8 mouse cellular contexts compared by ENCODE assay signal in genomic region chr11:110427159-110427561, GRCm38 (mm10). TPM values are rescaled to one million over a fixed set of nuclear protein-coding genes. Genes with fewer than 3 reads are reported as not detected.
DNase-seq lines count a peak whose midpoint lies in the region; ATAC-seq and TF ChIP-seq lines count a peak whose summit lies in the region.

No protein-coding gene starts in this region.

- H3K9ac ChIP-seq in CH12.LX (ENCODE audit: insufficient read depth, low read depth), result no peak overlapping the region
- H3K9ac ChIP-seq in hindbrain, embryonic 13.5 days, result no peak overlapping the region

- TF ChIP-seq RAD21 in CH12.LX (IDR thresholded peaks at IDR 0.05; ENCODE audit: low read depth, low read length), result no peak

- no peak for TF ChIP-seq EP300 in CH12.LX (IDR thresholded peaks at IDR 0.05; ENCODE audit: low read length)

- no peak overlapping the region for H3K4me2 ChIP-seq in CH12.LX (ENCODE audit: insufficient read depth, low read depth, poor library complexity, severe bottlenecking)
- 0 out of 2 replicates have a peak overlapping the region, but pooled peaks have one; percentile 13 for H3K4me2 ChIP-seq in hindbrain, embryonic 13.5 days

- in situ Hi-C loops in CH12.LX (cut with MboI; ENCODE audit: low pct_ligation_motif_present, low pct_unique_long_range_greater_than_20kb, low sequenced_read_pairs), result no loop called here

- dilution Hi-C loops in CH12.LX (cut with MboI; ENCODE audit: extremely low pct_ligation_motif_present, extremely low pct_unique_long_range_greater_than_20kb, low sequenced_read_pairs), result no loop called here

- intact Hi-C loops in gastrocnemius, adult 2 months (cut with DNase I), result no loop called here

- peak overlapping the region; percentile 19 for H3K4me3 ChIP-seq in gastrocnemius, adult 2 months
- peak overlapping the region in 1 of 3 experiments; percentile 11 for H3K4me3 ChIP-seq in CH12.LX (replicated peaks in 1 of 3; ENCODE audit: low read depth in 2 of 3, low read length in 2 of 3, poor library complexity in 1 of 3)
- no peak overlapping the region for H3K4me3 ChIP-seq in hindbrain, embryonic 13.5 days
- H3K4me3 ChIP-seq in midbrain, embryonic 10.5 days, result no peak overlapping the region

- ATAC-seq in hindbrain, embryonic 13.5 days (ENCODE audit: low FRiP score), result no peak

- no peaks in the 10 kb centered on the region for H3K9me3 ChIP-seq in CH12.LX (replicated peaks; ENCODE audit: low read length)
- H3K9me3 ChIP-seq in hindbrain, embryonic 13.5 days, result no peaks in the 10 kb centered on the region
- H3K9me3 ChIP-seq in midbrain, embryonic 10.5 days (replicated peaks), result no peaks in the 10 kb centered on the region

- TF ChIP-seq CTCF in gastrocnemius, adult 2 months (IDR thresholded peaks at IDR 0.05), result no peak
- no peak for TF ChIP-seq CTCF in CH12.LX (conservative IDR thresholded peaks at IDR 0.05 in 1 of 2, IDR thresholded peaks at IDR 0.05 in 1 of 2; ENCODE audit: low read depth in 2 of 2, low read length in 2 of 2)

- H3K36me3 ChIP-seq in CH12.LX (replicated peaks in 1 of 2; ENCODE audit: control insufficient read depth in 1 of 2, insufficient read depth in 1 of 2, low read length in 1 of 2), result no peaks in the 10 kb centered on the region
- H3K36me3 ChIP-seq in hindbrain, embryonic 13.5 days, result no peaks in the 10 kb centered on the region
- H3K36me3 ChIP-seq in midbrain, embryonic 10.5 days, result no peaks in the 10 kb centered on the region

- H3K4me1 ChIP-seq in CH12.LX (ENCODE audit: control insufficient read depth in 1 of 2, insufficient read depth in 2 of 2), result peaks cover 32 to 66% of the 10 kb centered on the region in 2 experiments
- H3K4me1 ChIP-seq in hindbrain, embryonic 13.5 days (replicated peaks), result peaks cover 18% of the 10 kb centered on the region
- H3K4me1 ChIP-seq in midbrain, embryonic 10.5 days, result peaks cover 18% of the 10 kb centered on the region

- peak; percentile 28; the same call in 1 of the 2 replicates for TF ChIP-seq POLR2A in CH12.LX (IDR thresholded peaks at IDR 0.05; ENCODE audit: low read depth, low read length)

- H3K27me3 ChIP-seq in CH12.LX (replicated peaks), result no peaks in the 10 kb centered on the region
- H3K27me3 ChIP-seq in hindbrain, embryonic 13.5 days, result no peaks in the 10 kb centered on the region
- H3K27me3 ChIP-seq in midbrain, embryonic 10.5 days (ENCODE audit: low read depth, poor library complexity, severe bottlenecking), result no peaks in the 10 kb centered on the region

- no peaks in the 10 kb centered on the region for H3K79me2 ChIP-seq in CH12.LX (replicated peaks; ENCODE audit: control insufficient read depth, extremely low read depth, insufficient read depth, poor library complexity, severe bottlenecking)

- WGBS in hindbrain, embryonic 13.5 days, result 48% methylated on average over 11 of the region's 11 CpGs
- 85% methylated on average over 11 of the region's 11 CpGs for WGBS in midbrain, embryonic 10.5 days

- DNase-seq in gastrocnemius, adult 2 months, result no peak
- no peak for DNase-seq in gastrocnemius, adult 8-10 months (ENCODE audit: low spot score in 2 of 2)
- peak; percentile 65 for DNase-seq in CH12.LX (ENCODE audit: extremely low read depth)
- peak; percentile 13 for DNase-seq in lung, postnatal 10 days
- DNase-seq in midbrain, embryonic 10.5 days (ENCODE audit: low spot score), result no peak
- no peak for DNase-seq in left cerebral cortex, adult 11 months (ENCODE audit: low spot score)
- DNase-seq in right cerebral cortex, adult 2 months (ENCODE audit: low spot score in 2 of 2), result no peak

- H3K27ac ChIP-seq in gastrocnemius, adult 2 months, result peak overlapping the region; percentile 55; the same call in 1 of the 2 replicates
- H3K27ac ChIP-seq in CH12.LX (ENCODE audit: insufficient read depth, low read depth), result peak overlapping the region; percentile 44
- no peak overlapping the region for H3K27ac ChIP-seq in hindbrain, embryonic 13.5 days
- no peak overlapping the region for H3K27ac ChIP-seq in midbrain, embryonic 10.5 days (replicated peaks)

TF ChIP-seq in CH12.LX, 34 proteins besides CTCF, POLR2A, EP300 and RAD21:
- TF ChIP-seq MXI1 (IDR thresholded peaks at IDR 0.05; ENCODE audit: low read depth, low read length) (no peak), ETS1 (conservative IDR thresholded peaks at IDR 0.05; ENCODE audit: low read depth, low read length) (peak; percentile 53), HCFC1 (IDR thresholded peaks at IDR 0.05; ENCODE audit: low read depth, low read length) (no peak), NRF1 (IDR thresholded peaks at IDR 0.05; ENCODE audit: low read depth, low read length) (no peak), ELF1 (IDR thresholded peaks at IDR 0.05; ENCODE audit: low read depth, low read length) (peak; percentile 61; the same call in 1 of the 2 replicates), JUN (IDR thresholded peaks at IDR 0.05; ENCODE audit: insufficient read depth, low read depth, low read length) (peak; percentile 68), USF1 (IDR thresholded peaks at IDR 0.05; ENCODE audit: low read depth, low read length) (peak; percentile 5; the same call in 1 of the 2 replicates), SIN3A (IDR thresholded peaks at IDR 0.05; ENCODE audit: low read length) (no peak), PAX5 (IDR thresholded peaks at IDR 0.05; ENCODE audit: low read length) (no peak), JUND (conservative IDR thresholded peaks at IDR 0.05; ENCODE audit: low read depth, low read length) (0 out of 2 replicates have a peak, but pooled peaks have one; percentile 41), TBP (conservative IDR thresholded peaks at IDR 0.05; ENCODE audit: low read depth, low read length) (no peak), BHLHE40 (IDR thresholded peaks at IDR 0.05; ENCODE audit: low read depth, low read length) (0 out of 2 replicates have a peak, but pooled peaks have one; percentile 6), MAFK (IDR thresholded peaks at IDR 0.05; ENCODE audit: insufficient replicate concordance, low read length) (no peak)

RNA-seq across cellular contexts. Expression of gene Map2k6, which starts 28.2 kb away (rescaled TPM):
- 10 to 100 TPM; 38.0 to 50.1 TPM for total RNA-seq in gastrocnemius, adult 2 months (2021)
- total RNA-seq in gastrocnemius, adult 8-10 months (2022), result 10 to 100 TPM; 37.4 to 48.9 (median 43.0) TPM
- 11.3 and 16.8 TPM in 2 replicates for total RNA-seq in CH12.LX (2012; rRNA removed)
- total RNA-seq in CH12.LX (2014; rRNA removed), result 21.9 and 23.0 TPM in 2 replicates
- polyA plus RNA-seq in CH12.LX (2012; ENCODE audit: insufficient read length, low read depth), result 16.9 and 18.0 TPM in 2 replicates
- 26.6 and 33.6 TPM in 2 replicates for polyA plus RNA-seq in hindbrain, embryonic 13.5 days (2015; fragmentation: Nextera tagmentation; extraction: Ambion mirVana)
- polyA plus RNA-seq in midbrain, embryonic 10.5 days (2016; fragmentation: Nextera tagmentation; extraction: Ambion mirVana), result 31.4 and 35.8 TPM in 2 replicates

Comparison
In these comparisons a context has a peak if more than half of its experiments do, and no peak if none do; other contexts are left out.
1. DNase-seq: peak in CH12.LX (single experiment) and lung, postnatal 10 days (single experiment); none in gastrocnemius, adult 2 months (single experiment), gastrocnemius, adult 8-10 months (0 of 2), midbrain, embryonic 10.5 days (single experiment), left cerebral cortex, adult 11 months (single experiment) and right cerebral cortex, adult 2 months (0 of 2).
2. H3K27ac ChIP-seq: peak in gastrocnemius, adult 2 months (single experiment) and CH12.LX (single experiment); none in hindbrain, embryonic 13.5 days (single experiment) and midbrain, embryonic 10.5 days (single experiment).